Mouse (Mus musculus) central nervous system, embryonic 18 days (tissue): ENCODE data around the gene Abtb2. TPM values are rescaled to one million over a fixed set of nuclear protein-coding genes. Genes with fewer than 3 reads are reported as not detected.

Source experiments
- polyA plus RNA-seq: library from polyadenylated mRNA; depleted of rRNA; stranded (reverse); fragments of >200 nt; gene quantifications from 2 replicates; pipeline ENCODE4 v1.2.3, GENCODE M21; 2012; rRNA removed

Gene Abtb2
- polyA plus RNA-seq = 9.2 and 10.1 TPM in 2 replicates

DNA sequence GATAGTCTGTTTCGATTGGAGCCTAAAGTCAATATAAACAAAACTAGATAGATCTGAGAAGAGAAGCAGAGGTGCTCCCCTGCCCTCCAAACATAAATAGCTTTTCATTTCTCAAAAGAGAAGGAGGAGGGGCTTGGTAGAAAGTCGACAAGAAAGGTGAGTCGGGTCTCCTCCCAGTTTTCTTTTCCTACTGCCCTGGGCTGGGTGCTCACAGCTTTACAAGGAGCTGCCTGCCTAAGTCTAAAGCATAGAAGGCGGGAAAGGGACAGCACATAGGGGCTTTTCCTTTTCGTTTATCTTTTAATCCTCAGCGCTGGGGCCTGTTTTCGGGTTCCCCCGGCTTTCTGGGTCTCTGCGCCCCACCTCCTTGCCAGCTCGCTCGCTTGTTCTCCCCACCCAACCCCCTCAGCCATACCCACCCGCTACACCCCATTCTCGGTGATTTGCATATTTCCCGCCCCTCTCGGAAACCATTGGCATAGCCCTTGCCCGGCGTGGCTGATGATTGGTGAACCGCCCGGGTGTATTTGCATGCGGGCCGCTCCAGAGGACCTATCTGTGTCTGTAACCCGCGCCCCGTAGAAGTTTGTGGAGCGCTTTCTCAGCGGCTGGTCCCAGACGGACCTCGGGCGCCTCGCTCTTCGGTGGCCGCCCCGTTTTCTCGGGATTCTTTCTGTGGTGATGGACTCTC, at the start of gene Abtb2:
TSS of gene Abtb2 (plus strand) at position 579 of the 691 bp plus-strand sequence.

DNA sequence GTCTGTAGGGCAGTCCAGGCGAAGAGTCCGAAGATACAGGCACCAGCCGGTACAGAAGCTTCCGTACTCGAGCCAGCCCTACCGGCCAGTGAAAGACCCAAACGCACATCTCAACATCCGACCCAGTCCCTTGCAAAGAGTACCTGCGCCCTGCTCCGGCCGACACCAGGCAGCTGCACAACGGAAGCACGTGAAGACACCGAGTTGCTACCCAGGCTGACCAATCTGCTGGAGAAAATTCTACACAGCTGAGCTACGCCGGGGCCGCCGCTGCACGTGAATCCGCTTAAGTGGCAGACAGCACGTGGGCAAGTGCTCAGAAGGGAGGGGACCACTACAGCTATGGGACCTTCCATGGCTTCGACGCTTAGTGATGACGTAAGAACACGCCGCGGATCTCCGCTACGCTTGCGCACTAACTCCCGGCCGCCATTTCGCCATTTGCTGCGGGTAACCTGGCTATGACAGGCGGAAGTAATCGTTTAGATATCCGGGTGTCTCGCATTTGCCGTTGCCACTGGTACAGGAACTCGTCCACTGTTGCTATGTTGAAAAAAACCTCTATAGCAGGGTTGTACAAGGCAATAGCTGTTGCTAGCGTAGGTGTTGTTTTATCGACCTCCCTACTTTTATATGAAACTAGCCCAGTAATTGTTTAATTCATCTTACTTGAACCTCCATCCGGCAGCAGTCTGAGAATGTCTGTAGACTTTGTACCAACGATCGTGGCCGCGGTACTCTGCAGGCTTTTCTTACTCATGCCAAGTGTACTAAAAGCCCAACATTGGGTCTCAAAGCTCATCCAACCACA, 195.0 kb downstream of the Abtb2 start, which contains the start of gene Nat10:
TSS of gene Nat10 (minus strand) at position 365 of the 811 bp plus-strand sequence.

Other genes with a start within 250 kb of the Abtb2 start
- gene Elf5, start 154.6 kb upstream of the Abtb2 start, polyA plus RNA-seq = 0.11 and 0.13 TPM in 2 replicates
- gene Cat, start 81.2 kb upstream of the Abtb2 start, polyA plus RNA-seq = 50.0 and 50.4 TPM in 2 replicates
- 49.2 and 60.5 TPM in 2 replicates for gene Nat10, start 195.0 kb downstream of the Abtb2 start, polyA plus RNA-seq
- 300 and 301 TPM in 2 replicates for gene Caprin1, start 231.3 kb downstream of the Abtb2 start, polyA plus RNA-seq